Mouse (Mus musculus): ENCODE measurements around the gene Aamp. TPM values are rescaled to one million over a fixed set of nuclear protein-coding genes. Genes with fewer than 3 reads are reported as not detected.
A peak's percentile ranks its signal among the peaks of the same experiment; 100 is the strongest.

The Aamp gene
- polyA plus RNA-seq, 1 experiment from 2014 or later, result 169 TPM

- WGBS, result 93% methylated on average over 8 of the region's 8 CpGs
- peaks cover 23% of the 10 kb centered on the region for H3K4me1 ChIP-seq (replicated peaks)
Measured at GRCm38 (mm10) chr1:74255704-74256345, 28.7 kb downstream of the Aamp start.

GRCm38 (mm10) chr1:74250096-74250495, 34.4 kb downstream of the Aamp start:
- peaks cover 31% of the 10 kb centered on the region for H3K4me1 ChIP-seq (replicated peaks)
- WGBS, result 87% methylated on average over 4 of the region's 4 CpGs
- no peaks in the 10 kb centered on the region for H3K9me3 ChIP-seq (replicated peaks)
- no peak overlapping the region for H3K27ac ChIP-seq (ENCODE audit: poor library complexity, severe bottlenecking)
- peaks cover 58% of the 10 kb centered on the region for H3K36me3 ChIP-seq
- H3K4me2 ChIP-seq, result no peak overlapping the region
- no peak for ATAC-seq (ENCODE audit: insufficient number of reproducible peaks, low FRiP score)
- no peak overlapping the region for H3K9ac ChIP-seq
- no peak overlapping the region for H3K4me3 ChIP-seq
- no peaks in the 10 kb centered on the region for H3K27me3 ChIP-seq (replicated peaks)

More at GRCm38 (mm10) chr1:74255704-74256345, 28.7 kb downstream of the Aamp start:
- Histone ChIP-seq H3K4me3 (no peak overlapping the region), H3K27ac (ENCODE audit: poor library complexity, severe bottlenecking) (no peak overlapping the region), H3K27me3 (replicated peaks) (no peaks in the 10 kb centered on the region), H3K9ac (no peak overlapping the region), H3K4me2 (no peak overlapping the region), H3K9me3 (replicated peaks) (no peaks in the 10 kb centered on the region), H3K36me3 (peaks cover 81% of the 10 kb centered on the region)
- ATAC-seq (ENCODE audit: insufficient number of reproducible peaks, low FRiP score), result no peak

DNA sequence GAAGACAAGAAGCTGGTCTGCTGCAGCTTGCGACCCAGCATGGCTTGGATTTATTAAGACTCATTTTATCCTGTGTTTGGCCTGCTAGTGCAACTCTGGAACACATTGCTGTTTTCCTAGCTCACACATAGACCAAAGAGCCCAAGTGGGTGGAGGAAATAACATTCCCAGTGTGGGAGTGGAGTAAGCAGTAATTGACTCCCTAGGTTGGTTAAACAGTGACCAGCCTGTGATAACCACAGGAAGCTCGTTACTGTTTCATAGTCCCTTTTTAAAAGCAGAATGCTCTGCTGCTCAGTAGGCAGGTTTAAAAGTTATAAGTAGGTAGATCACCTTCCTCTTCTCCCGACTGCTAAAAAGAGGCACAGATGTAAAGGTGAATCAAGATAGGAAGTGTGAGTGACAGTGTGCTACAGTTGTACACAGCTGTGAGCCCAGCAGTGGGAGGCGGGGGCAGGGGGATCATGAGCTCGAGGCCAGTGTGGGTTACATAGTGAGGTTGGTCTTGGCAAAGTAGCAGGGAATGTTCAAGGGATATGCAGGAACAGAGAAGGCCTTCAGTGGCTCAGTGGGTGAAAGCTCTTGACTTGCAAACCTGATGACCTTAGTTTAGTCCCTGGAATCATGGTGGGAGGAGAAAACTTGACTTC, 35.1 kb downstream of the Aamp start:
- Histone ChIP-seq H3K4me2 (no peak overlapping the region), H3K4me1 (replicated peaks) (peaks cover 38% of the 10 kb centered on the region), H3K27me3 (replicated peaks) (no peaks in the 10 kb centered on the region), H3K9ac (peak overlapping the region; percentile 42; the same call in 1 of the 2 replicates), H3K9me3 (replicated peaks) (no peaks in the 10 kb centered on the region), H3K27ac (ENCODE audit: poor library complexity, severe bottlenecking) (peak overlapping the region; percentile 89), H3K4me3 (no peak overlapping the region), H3K36me3 (peaks cover 54% of the 10 kb centered on the region)
- 66% methylated on average over 5 of the region's 5 CpGs for WGBS
- no peak for ATAC-seq (ENCODE audit: insufficient number of reproducible peaks, low FRiP score)

- ATAC-seq (ENCODE audit: insufficient number of reproducible peaks, low FRiP score), result peak; percentile 75
- no peak overlapping the region for H3K9ac ChIP-seq
- no peak overlapping the region for H3K4me3 ChIP-seq
- H3K4me2 ChIP-seq, result no peak overlapping the region
- H3K9me3 ChIP-seq (replicated peaks), result no peaks in the 10 kb centered on the region
- peaks cover 52% of the 10 kb centered on the region for H3K36me3 ChIP-seq
- 38% methylated on average over 1 of the region's 1 CpGs for WGBS
- H3K4me1 ChIP-seq (replicated peaks), result peaks cover 42% of the 10 kb centered on the region
- H3K27me3 ChIP-seq (replicated peaks), result no peaks in the 10 kb centered on the region
- peak overlapping the region; percentile 89 for H3K27ac ChIP-seq (ENCODE audit: poor library complexity, severe bottlenecking)
Measured at GRCm38 (mm10) chr1:74248799-74249198, 35.7 kb downstream of the Aamp start.

DNA sequence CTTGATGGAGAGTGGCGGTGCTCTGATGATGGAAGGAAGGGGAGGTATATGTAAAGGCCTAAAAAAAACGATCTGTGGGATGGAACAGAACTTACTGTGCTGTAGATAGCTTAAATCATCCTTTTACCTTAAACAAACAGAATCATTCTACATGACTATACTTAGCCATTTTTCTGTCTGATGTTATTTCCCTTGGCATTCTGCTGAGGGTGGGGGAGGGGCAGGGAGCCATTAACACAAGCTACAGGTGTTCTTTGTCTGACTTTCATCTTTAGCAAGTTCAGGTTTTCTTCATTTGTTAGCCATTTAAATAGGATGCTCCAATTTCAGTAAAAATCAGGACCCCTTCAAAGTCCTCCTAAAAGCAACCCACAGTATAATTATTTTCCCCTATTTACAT, 39.0 kb downstream of the Aamp start:
- Histone ChIP-seq H3K4me2 (no peak overlapping the region), H3K9ac (no peak overlapping the region), H3K9me3 (replicated peaks) (no peaks in the 10 kb centered on the region), H3K36me3 (peaks cover 24% of the 10 kb centered on the region), H3K4me3 (no peak overlapping the region), H3K27ac (ENCODE audit: poor library complexity, severe bottlenecking) (no peak overlapping the region), H3K27me3 (replicated peaks) (no peaks in the 10 kb centered on the region), H3K4me1 (replicated peaks) (peaks cover 67% of the 10 kb centered on the region)
- WGBS, result 58% methylated on average over 2 of the region's 2 CpGs
- no peak for ATAC-seq (ENCODE audit: insufficient number of reproducible peaks, low FRiP score)

GRCm38 (mm10) chr1:74240832-74241231, 43.7 kb downstream of the Aamp start:
- Histone ChIP-seq H3K27me3 (replicated peaks) (no peaks in the 10 kb centered on the region), H3K36me3 (peaks cover under 1% of the 10 kb centered on the region; the same call in 1 of the 2 replicates), H3K4me1 (replicated peaks) (peaks cover 72% of the 10 kb centered on the region), H3K9me3 (replicated peaks) (no peaks in the 10 kb centered on the region), H3K4me3 (0 out of 2 replicates have a peak overlapping the region, but pooled peaks have one; percentile 15), H3K4me2 (peak overlapping the region; percentile 50), H3K27ac (ENCODE audit: poor library complexity, severe bottlenecking) (peak overlapping the region; percentile 93), H3K9ac (peak overlapping the region; percentile 64; the same call in 1 of the 2 replicates)
- no peak for ATAC-seq (ENCODE audit: insufficient number of reproducible peaks, low FRiP score)
- 41% methylated on average over 4 of the region's 4 CpGs for WGBS

DNA sequence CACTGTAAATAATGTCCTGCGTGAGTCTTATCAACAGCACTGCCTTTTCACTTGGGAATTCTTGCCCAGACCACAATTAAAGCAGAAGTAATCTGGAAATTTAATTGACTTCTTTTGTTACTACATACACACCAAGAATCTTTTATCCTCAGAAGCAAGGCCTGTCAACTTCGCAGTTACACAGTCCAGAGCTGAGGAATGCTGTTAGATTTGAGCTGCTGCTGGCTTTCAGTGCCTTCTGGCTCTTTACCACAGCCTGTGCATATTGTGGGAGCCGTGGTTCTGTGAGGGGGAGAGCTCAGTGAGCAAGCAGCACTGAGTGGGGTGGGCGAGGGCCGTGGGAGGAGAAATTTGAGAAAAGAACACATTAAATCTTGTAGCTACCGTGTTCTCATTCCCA, 44.2 kb downstream of the Aamp start:
- 19% methylated on average over 6 of the region's 6 CpGs for WGBS
- H3K4me2 ChIP-seq, result peak overlapping the region; percentile 50
- peak overlapping the region; percentile 93 for H3K27ac ChIP-seq (ENCODE audit: poor library complexity, severe bottlenecking)
- no peaks in the 10 kb centered on the region for H3K9me3 ChIP-seq (replicated peaks)
- H3K9ac ChIP-seq, result peak overlapping the region; percentile 64
- H3K4me3 ChIP-seq, result 0 out of 2 replicates have a peak overlapping the region, but pooled peaks have one; percentile 15
- no peaks in the 10 kb centered on the region for H3K36me3 ChIP-seq
- ATAC-seq (ENCODE audit: insufficient number of reproducible peaks, low FRiP score), result no peak
- H3K27me3 ChIP-seq (replicated peaks), result no peaks in the 10 kb centered on the region
- peaks cover 69% of the 10 kb centered on the region for H3K4me1 ChIP-seq (replicated peaks)

- Histone ChIP-seq H3K4me1 (replicated peaks) (peaks cover 62% of the 10 kb centered on the region), H3K27me3 (replicated peaks) (no peaks in the 10 kb centered on the region), H3K4me2 (peak overlapping the region; percentile 91), H3K9ac (peak overlapping the region; percentile 59), H3K36me3 (no peaks in the 10 kb centered on the region), H3K4me3 (peak overlapping the region; percentile 95), H3K9me3 (replicated peaks) (no peaks in the 10 kb centered on the region), H3K27ac (ENCODE audit: poor library complexity, severe bottlenecking) (peak overlapping the region; percentile 93)
- 19% methylated on average over 11 of the region's 11 CpGs for WGBS
- no peak for ATAC-seq (ENCODE audit: insufficient number of reproducible peaks, low FRiP score)
Measured at GRCm38 (mm10) chr1:74239618-74240017, 44.9 kb downstream of the Aamp start.

GRCm38 (mm10) chr1:74239162-74239561, 45.4 kb downstream of the Aamp start:
- Histone ChIP-seq H3K9ac (peak overlapping the region; percentile 59), H3K27ac (ENCODE audit: poor library complexity, severe bottlenecking) (peak overlapping the region; percentile 93), H3K4me2 (peak overlapping the region; percentile 91), H3K4me1 (replicated peaks) (peaks cover 58% of the 10 kb centered on the region), H3K9me3 (replicated peaks) (no peaks in the 10 kb centered on the region), H3K36me3 (no peaks in the 10 kb centered on the region), H3K27me3 (replicated peaks) (no peaks in the 10 kb centered on the region), H3K4me3 (peak overlapping the region; percentile 95)
- ATAC-seq (ENCODE audit: insufficient number of reproducible peaks, low FRiP score), result no peak
- WGBS, result 7% methylated on average over 7 of the region's 7 CpGs

DNA sequence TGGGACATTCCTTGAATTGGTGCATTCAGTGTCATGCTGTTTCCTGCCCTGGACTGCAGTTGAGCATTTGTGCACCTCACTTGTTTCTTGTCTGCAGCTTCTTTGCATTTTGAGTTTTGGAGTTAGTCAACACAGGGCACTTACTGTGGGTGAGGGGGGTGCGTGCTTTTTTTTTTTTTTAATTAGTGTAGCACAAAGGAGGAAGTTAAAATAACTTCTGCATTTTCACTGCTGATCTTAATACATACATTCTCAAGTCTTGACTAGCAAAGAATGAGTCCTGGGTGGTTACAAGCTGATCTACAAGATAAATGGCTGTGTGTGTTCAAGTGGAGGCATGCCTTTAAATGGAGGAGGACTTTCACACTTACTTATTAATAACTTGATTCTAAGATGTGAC, 46.4 kb downstream of the Aamp start:
- Histone ChIP-seq H3K27ac (ENCODE audit: poor library complexity, severe bottlenecking) (peak overlapping the region; percentile 97), H3K4me3 (peak overlapping the region; percentile 95), H3K9ac (peak overlapping the region; percentile 99), H3K36me3 (no peaks in the 10 kb centered on the region), H3K27me3 (replicated peaks) (no peaks in the 10 kb centered on the region), H3K4me1 (replicated peaks) (peaks cover 47% of the 10 kb centered on the region), H3K4me2 (peak overlapping the region; percentile 91), H3K9me3 (replicated peaks) (no peaks in the 10 kb centered on the region)
- WGBS, result 58% methylated on average over 1 of the region's 1 CpGs
- no peak for ATAC-seq (ENCODE audit: insufficient number of reproducible peaks, low FRiP score)

DNA sequence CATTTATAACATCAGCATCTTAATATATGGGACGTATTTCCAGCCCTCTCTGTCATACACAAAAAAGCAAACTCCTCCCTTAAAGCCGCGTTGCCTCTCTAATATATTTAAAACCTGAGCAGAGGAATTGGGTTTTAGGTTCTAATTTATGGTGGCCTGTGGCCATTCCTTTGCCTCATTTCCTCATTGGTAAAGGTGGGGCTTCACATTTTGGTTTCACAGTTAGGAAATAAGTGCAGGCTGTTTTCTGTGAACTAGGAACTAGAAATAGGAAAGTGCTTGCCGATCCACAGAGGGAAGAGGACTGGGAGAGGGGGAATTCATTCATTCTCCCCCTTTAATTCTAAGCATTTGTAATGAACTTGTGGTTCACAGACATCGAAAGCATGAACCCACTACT, 46.9 kb downstream of the Aamp start:
- Histone ChIP-seq H3K27me3 (replicated peaks) (no peaks in the 10 kb centered on the region), H3K27ac (ENCODE audit: poor library complexity, severe bottlenecking) (peak overlapping the region; percentile 97), H3K4me2 (peak overlapping the region; percentile 91), H3K36me3 (no peaks in the 10 kb centered on the region), H3K9me3 (replicated peaks) (no peaks in the 10 kb centered on the region), H3K4me1 (replicated peaks) (peaks cover 43% of the 10 kb centered on the region), H3K9ac (peak overlapping the region; percentile 99), H3K4me3 (peak overlapping the region; percentile 95)
- ATAC-seq (ENCODE audit: insufficient number of reproducible peaks, low FRiP score), result no peak
- 28% methylated on average over 5 of the region's 5 CpGs for WGBS

Measured in heart, embryonic 12.5 days (tissue).